ENCODE assay signal across 8 mouse cellular contexts in the genomic region with DNA sequence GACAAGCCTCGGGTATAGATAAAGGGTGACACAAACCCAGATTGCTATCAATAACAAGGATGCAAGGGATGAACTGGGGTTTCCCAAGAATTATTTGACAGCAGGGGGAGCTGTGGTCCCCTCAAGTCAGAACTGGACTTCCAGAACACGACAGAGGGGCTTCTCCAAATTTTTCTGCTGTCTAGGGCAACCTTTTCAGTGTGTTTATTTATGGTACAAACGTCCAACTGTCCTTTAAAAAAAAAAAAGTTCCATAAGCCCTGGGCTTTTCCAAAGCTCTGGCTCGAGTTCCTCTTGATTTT. TPM values are rescaled to one million over a fixed set of nuclear protein-coding genes. Genes with fewer than 3 reads are reported as not detected.
DNase-seq lines count a peak whose midpoint lies in the region; ATAC-seq and TF ChIP-seq lines count a peak whose summit lies in the region.

No protein-coding gene starts in this region.

- peak; percentile 17; the same call in 1 of the 2 replicates for TF ChIP-seq CTCF in heart, adult 2 months (IDR thresholded peaks at IDR 0.05)
- peak; percentile 9 for TF ChIP-seq CTCF in ES-Bruce4 (IDR thresholded peaks at IDR 0.05; ENCODE audit: low read depth, low read length)
- peak; percentile 52 for TF ChIP-seq CTCF in lung, postnatal 0 days (IDR thresholded peaks at IDR 0.05)

- no peaks in the 10 kb centered on the region for H3K9me3 ChIP-seq in ES-Bruce4 (replicated peaks; ENCODE audit: control insufficient read depth, insufficient read depth, low read length, poor library complexity, severe bottlenecking)
- H3K9me3 ChIP-seq in hindbrain, embryonic 15.5 days = no peaks in the 10 kb centered on the region
- no peaks in the 10 kb centered on the region for H3K9me3 ChIP-seq in lung, postnatal 0 days (ENCODE audit: low read length)

- 20% methylated on average over 4 of the region's 4 CpGs for WGBS in heart, adult 2 months
- WGBS in hindbrain, embryonic 15.5 days = 3% methylated on average over 4 of the region's 4 CpGs
- 7% methylated on average over 4 of the region's 4 CpGs for WGBS in lung, postnatal 0 days

- no peak for TF ChIP-seq POLR2A in heart, adult 2 months (IDR thresholded peaks at IDR 0.05; ENCODE audit: insufficient read depth, low read depth, low read length)
- TF ChIP-seq POLR2A in ES-Bruce4 (IDR thresholded peaks at IDR 0.05; ENCODE audit: insufficient read depth, low read length) = no peak

- DNase-seq in heart, adult 2 months = no peak
- no peak for DNase-seq in heart, adult 11 months
- peak; percentile 63 for DNase-seq in embryo, embryonic 10.5 days (ENCODE audit: low spot score)
- DNase-seq in lung, postnatal 0 days (ENCODE audit: low spot score) = peak; percentile 41
- no peak for DNase-seq in gastrocnemius, postnatal 4 days (ENCODE audit: low spot score in 2 of 2)

- no peak for TF ChIP-seq EP300 in heart, adult 2 months (IDR thresholded peaks at IDR 0.05; ENCODE audit: insufficient read depth, low read depth, low read length)
- no peak for TF ChIP-seq EP300 in ES-Bruce4 (IDR thresholded peaks at IDR 0.05; ENCODE audit: insufficient read depth, low read depth, low read length)
- TF ChIP-seq EP300 in lung, postnatal 0 days (IDR thresholded peaks at IDR 0.05) = no peak

- H3K9ac ChIP-seq in heart, adult 2 months (ENCODE audit: low read depth, low read length) = peak overlapping the region; percentile 40
- H3K9ac ChIP-seq in ES-Bruce4 (ENCODE audit: low read depth, poor library complexity, severe bottlenecking) = peak overlapping the region; percentile 80
- peak overlapping the region; percentile 76 for H3K9ac ChIP-seq in hindbrain, embryonic 15.5 days
- 0 out of 2 replicates have a peak overlapping the region, but pooled peaks have one; percentile 5 for H3K9ac ChIP-seq in lung, postnatal 0 days (replicated peaks; ENCODE audit: low read depth)

- H3K4me1 ChIP-seq in heart, adult 2 months (ENCODE audit: control insufficient read depth, insufficient read depth, low read length) = peaks cover 6% of the 10 kb centered on the region; the same call in 1 of the 2 replicates
- peaks cover 20% of the 10 kb centered on the region for H3K4me1 ChIP-seq in ES-Bruce4 (ENCODE audit: control insufficient read depth, insufficient read depth, low read length)
- H3K4me1 ChIP-seq in hindbrain, embryonic 15.5 days (replicated peaks) = peaks cover 67% of the 10 kb centered on the region
- peaks cover 27% of the 10 kb centered on the region; the same call in 1 of the 2 replicates for H3K4me1 ChIP-seq in lung, postnatal 0 days (ENCODE audit: insufficient read depth, low read depth, low read length)

- intact Hi-C loops in heart, adult 2 months (cut with DNase I) = loop anchor here (5.0 to 10.0 kb wide), 3 partner anchors 106 to 362 kb away; partner anchors contain the start of gene Btbd7

- no peak for ATAC-seq in hindbrain, embryonic 15.5 days (ENCODE audit: low FRiP score, low read depth)
- ATAC-seq in lung, postnatal 0 days = no peak
- no peak for ATAC-seq in monocyte, adult 5-6 weeks (replicated peaks; ENCODE audit: insufficient number of reproducible peaks, low FRiP score, low TSS enrichment, poor library complexity, severe bottlenecking)

- peak overlapping the region; percentile 62; the same call in 1 of the 2 replicates for H3K27ac ChIP-seq in heart, adult 2 months
- peak overlapping the region; percentile 55; the same call in 1 of the 2 replicates for H3K27ac ChIP-seq in ES-Bruce4 (ENCODE audit: insufficient read depth, low read length)
- peak overlapping the region; percentile 69 for H3K27ac ChIP-seq in hindbrain, embryonic 15.5 days (replicated peaks)
- H3K27ac ChIP-seq in lung, postnatal 0 days (ENCODE audit: low read length) = peak overlapping the region; percentile 76; the same call in 1 of the 2 replicates

- peak overlapping the region; percentile 90 for H3K4me2 ChIP-seq in hindbrain, embryonic 15.5 days
- peak overlapping the region; percentile 99 for H3K4me2 ChIP-seq in lung, postnatal 0 days (replicated peaks; ENCODE audit: low read depth, low read length)

- no peaks in the 10 kb centered on the region for H3K79me2 ChIP-seq in heart, adult 2 months (replicated peaks; ENCODE audit: control insufficient read depth, insufficient read depth, low read length)

- H3K27me3 ChIP-seq in heart, adult 2 months (ENCODE audit: control insufficient read depth, insufficient read depth, low read length) = no peaks in the 10 kb centered on the region
- no peaks in the 10 kb centered on the region for H3K27me3 ChIP-seq in ES-Bruce4 (ENCODE audit: control insufficient read depth, insufficient read depth, low read length, poor library complexity, severe bottlenecking)
- H3K27me3 ChIP-seq in hindbrain, embryonic 15.5 days = no peaks in the 10 kb centered on the region
- no peaks in the 10 kb centered on the region for H3K27me3 ChIP-seq in lung, postnatal 0 days (replicated peaks; ENCODE audit: insufficient read depth, low read length)

- peak overlapping the region; percentile 13; the same call in 1 of the 2 replicates for H3K4me3 ChIP-seq in heart, adult 2 months
- peak overlapping the region; percentile 99 for H3K4me3 ChIP-seq in ES-Bruce4 (ENCODE audit: low read depth, low read length)
- peak overlapping the region; percentile 90 for H3K4me3 ChIP-seq in hindbrain, embryonic 15.5 days
- H3K4me3 ChIP-seq in lung, postnatal 0 days (ENCODE audit: low read depth, low read length) = peak overlapping the region; percentile 21; the same call in 1 of the 2 replicates

- no peaks in the 10 kb centered on the region for H3K36me3 ChIP-seq in heart, adult 2 months (ENCODE audit: control insufficient read depth, insufficient read depth, low read length)
- H3K36me3 ChIP-seq in ES-Bruce4 (ENCODE audit: control insufficient read depth, insufficient read depth, low read length, poor library complexity, severe bottlenecking) = no peaks in the 10 kb centered on the region
- no peaks in the 10 kb centered on the region for H3K36me3 ChIP-seq in hindbrain, embryonic 15.5 days
- no peaks in the 10 kb centered on the region for H3K36me3 ChIP-seq in lung, postnatal 0 days (ENCODE audit: insufficient read depth, low read length)

RNA-seq across cellular contexts. Expression of gene Itpk1, which starts 1.7 kb away (rescaled TPM):
- total RNA-seq in heart, adult 2 months (2021) = 1 to 10 TPM; 7.9 to 9.5 TPM
- 11.6 and 11.9 TPM in 2 replicates for polyA plus RNA-seq in heart, adult 2 months (2012; rRNA removed)
- polyA plus RNA-seq in ES-Bruce4 (2011; ENCODE audit: insufficient read depth, insufficient read length, low read depth, missing spikeins) = 40.4 and 44.0 TPM in 2 replicates
- polyA plus RNA-seq in hindbrain, embryonic 15.5 days (2015; fragmentation: Nextera tagmentation; extraction: Ambion mirVana) = 35.1 and 38.7 TPM in 2 replicates
- 9.7 and 10.9 TPM in 2 replicates for polyA plus RNA-seq in lung, postnatal 0 days (2015; fragmentation: Nextera tagmentation; extraction: Ambion mirVana)
- total RNA-seq in monocyte, adult 5-6 weeks (2017) = 21.2 to 31.3 TPM (median 22.5 TPM) in 3 replicates
- total RNA-seq in gastrocnemius, postnatal 4 days (2021) = 10 to 100 TPM; 10.0 to 10.1 TPM

RNA-seq across cellular contexts. Expression of gene Moap1, which starts 40.4 kb away (rescaled TPM):
- total RNA-seq in heart, adult 2 months (2021) = 1 to 10 TPM; 7.0 to 7.5 TPM
- 0.51 TPM in 1 of 2 replicates, not detected in the other for polyA plus RNA-seq in heart, adult 2 months (2012; rRNA removed)
- 6.7 and 7.5 TPM in 2 replicates for polyA plus RNA-seq in ES-Bruce4 (2011; ENCODE audit: insufficient read depth, insufficient read length, low read depth, missing spikeins)
- 63.3 and 68.4 TPM in 2 replicates for polyA plus RNA-seq in hindbrain, embryonic 15.5 days (2015; fragmentation: Nextera tagmentation; extraction: Ambion mirVana)
- polyA plus RNA-seq in lung, postnatal 0 days (2015; fragmentation: Nextera tagmentation; extraction: Ambion mirVana) = 9.7 and 10.1 TPM in 2 replicates
- 3.3 to 8.5 TPM (median 4.2 TPM) in 3 replicates for total RNA-seq in monocyte, adult 5-6 weeks (2017)
- total RNA-seq in gastrocnemius, postnatal 4 days (2021) = 1 to 10 TPM; 7.6 to 7.8 TPM

RNA-seq across cellular contexts. Expression of gene Tmem251, which starts 40.5 kb away (rescaled TPM):
- total RNA-seq in heart, adult 2 months (2021) = 1 to 10 TPM; 4.5 to 4.6 TPM
- 1.8 and 4.0 TPM in 2 replicates for polyA plus RNA-seq in heart, adult 2 months (2012; rRNA removed)
- polyA plus RNA-seq in ES-Bruce4 (2011; ENCODE audit: insufficient read depth, insufficient read length, low read depth, missing spikeins) = 6.3 TPM in 2 replicates
- 10.4 and 11.3 TPM in 2 replicates for polyA plus RNA-seq in hindbrain, embryonic 15.5 days (2015; fragmentation: Nextera tagmentation; extraction: Ambion mirVana)
- polyA plus RNA-seq in lung, postnatal 0 days (2015; fragmentation: Nextera tagmentation; extraction: Ambion mirVana) = 9.9 and 12.5 TPM in 2 replicates
- 15.3 to 22.6 TPM (median 18.9 TPM) in 3 replicates for total RNA-seq in monocyte, adult 5-6 weeks (2017)
- total RNA-seq in gastrocnemius, postnatal 4 days (2021) = 1 to 10 TPM; 2.8 to 3.6 TPM

RNA-seq across cellular contexts. Expression of gene Gm28051, which starts 54.5 kb away (rescaled TPM):
- not detected for total RNA-seq in heart, adult 2 months (2021)
- not detected in 2 replicates for polyA plus RNA-seq in heart, adult 2 months (2012; rRNA removed)
- not detected in 2 replicates for polyA plus RNA-seq in ES-Bruce4 (2011; ENCODE audit: insufficient read depth, insufficient read length, low read depth, missing spikeins)
- polyA plus RNA-seq in hindbrain, embryonic 15.5 days (2015; fragmentation: Nextera tagmentation; extraction: Ambion mirVana) = not detected in 2 replicates
- polyA plus RNA-seq in lung, postnatal 0 days (2015; fragmentation: Nextera tagmentation; extraction: Ambion mirVana) = not detected in 2 replicates
- total RNA-seq in monocyte, adult 5-6 weeks (2017) = not detected in 3 replicates
- total RNA-seq in gastrocnemius, postnatal 4 days (2021) = not detected

RNA-seq across cellular contexts. Expression of gene Gon7, which starts 54.5 kb away (rescaled TPM):
- total RNA-seq in heart, adult 2 months (2021) = 10 to 100 TPM in 1 of 2 experiments, 1 to 10 TPM in 1; 9.8 to 10.4 TPM
- 5.9 and 7.0 TPM in 2 replicates for polyA plus RNA-seq in heart, adult 2 months (2012; rRNA removed)
- 23.6 and 26.6 TPM in 2 replicates for polyA plus RNA-seq in ES-Bruce4 (2011; ENCODE audit: insufficient read depth, insufficient read length, low read depth, missing spikeins)
- 42.8 and 45.0 TPM in 2 replicates for polyA plus RNA-seq in hindbrain, embryonic 15.5 days (2015; fragmentation: Nextera tagmentation; extraction: Ambion mirVana)
- polyA plus RNA-seq in lung, postnatal 0 days (2015; fragmentation: Nextera tagmentation; extraction: Ambion mirVana) = 15.1 and 17.6 TPM in 2 replicates
- total RNA-seq in monocyte, adult 5-6 weeks (2017) = 18.9 to 33.7 TPM (median 25.4 TPM) in 3 replicates
- 10 to 100 TPM in 1 of 2 experiments, 1 to 10 TPM in 1; 9.5 to 10.9 TPM for total RNA-seq in gastrocnemius, postnatal 4 days (2021)

Comparison
In these comparisons a context has a peak if more than half of its experiments do, and no peak if none do; other contexts are left out.
1. DNase-seq: peak in embryo, embryonic 10.5 days (single experiment) and lung, postnatal 0 days (single experiment); none in heart, adult 2 months (0 of 2), heart, adult 11 months (single experiment) and gastrocnemius, postnatal 4 days (0 of 2).
2. H3K4me3 ChIP-seq: peak in every context shown above with its lines; median percentile 99 in ES-Bruce4; 90 in hindbrain, embryonic 15.5 days; 21 in lung, postnatal 0 days; 13 in heart, adult 2 months.
3. H3K9ac ChIP-seq: peak in every context shown above with its lines; median percentile 80 in ES-Bruce4; 76 in hindbrain, embryonic 15.5 days; 40 in heart, adult 2 months; 5 in lung, postnatal 0 days.
4. Peak in every context shown above with its lines, with median percentiles within 50 percentile points of each other: H3K27ac ChIP-seq and CTCF ChIP-seq.